Mouse (Mus musculus) liver, embryonic 14.5 days (tissue): ENCODE data around the gene Mrps30. TPM values are rescaled to one million over a fixed set of nuclear protein-coding genes. Genes with fewer than 3 reads are reported as not detected.

Source experiments
- ATAC-seq: fragments of 200-750 bp; cut with Nextera tagmentation; 2 replicates; pipeline ENCODE4 v1.8.0; 2017; ENCODE audit warnings: moderate number of reproducible peaks, mild to moderate bottlenecking, moderate library complexity; ENCODE audit not compliant: insufficient read depth
- DNase-seq, 3 experiments: peaks; one replicate each; pipeline ENCODE4 v3.0.0-alpha.2; 2012 to 2013; ENCODE audit warnings: low read depth in 3 of 3, low spot score in 3 of 3
- H3K27ac ChIP-seq: fragments of 300-500 bp; sonication (generic); 2 replicates; pipeline ENCODE4 v1.5.1; 2014; ENCODE audit warnings: moderate library complexity, mild to moderate bottlenecking, control low read depth, inconsistent platforms
- H3K27me3 ChIP-seq: fragments of 300-500 bp; sonication (generic); 2 replicates; pipeline ENCODE4 v1.6.1; 2014; ENCODE audit warnings: mild to moderate bottlenecking, low read length, moderate library complexity; ENCODE audit not compliant: control insufficient read depth, insufficient read depth
- H3K36me3 ChIP-seq: fragments of 300-500 bp; sonication (generic); replicated peaks from 2 replicates; pipeline ENCODE4 v1.6.1; 2014; ENCODE audit warnings: low read depth; ENCODE audit not compliant: control insufficient read depth, insufficient read depth
- H3K4me1 ChIP-seq, 2 experiments: fragments of 200-500 bp in 1 of 2; fragments of 300-500 bp in 1 of 2; sonication (generic) in 1 of 2; replicated peaks; 2 replicates each; pipeline ENCODE4 v1.6.1; 2012 to 2014; ENCODE audit warnings: antibody characterized with exemption in 1 of 2, inconsistent platforms in 1 of 2, low read length in 1 of 2; ENCODE audit not compliant: control insufficient read depth in 2 of 2, insufficient read depth in 2 of 2
- H3K4me2 ChIP-seq: fragments of 300-500 bp; sonication (generic); 2 replicates; pipeline ENCODE4 v1.6.1; 2014; ENCODE audit warnings: low read depth, mild to moderate bottlenecking, control low read depth, moderate library complexity
- H3K4me3 ChIP-seq, 2 experiments: fragments of 200-500 bp in 1 of 2; fragments of 300-500 bp in 1 of 2; sonication (generic) in 1 of 2; 2 replicates each; pipeline ENCODE4 v1.5.1; 2012 to 2014; ENCODE audit warnings: low read depth in 2 of 2, low read length in 2 of 2, mild to moderate bottlenecking in 2 of 2, control low read depth in 1 of 2, inconsistent platforms in 1 of 2, moderate library complexity in 1 of 2; ENCODE audit not compliant: insufficient read depth in 1 of 2
- H3K9ac ChIP-seq: fragments of 300-500 bp; sonication (generic); replicated peaks from 2 replicates; pipeline ENCODE4 v1.6.1; 2014; ENCODE audit warnings: mild to moderate bottlenecking, control low read depth, moderate library complexity
- H3K9me3 ChIP-seq: fragments of 300-500 bp; sonication (generic); 2 replicates; pipeline ENCODE4 v1.6.1; 2016; ENCODE audit warnings: low read length, mixed read lengths; ENCODE audit not compliant: control insufficient read depth
- CTCF ChIP-seq: IDR thresholded peaks from 2 replicates; pipeline ENCODE4 v1.5.1; 2016; ENCODE audit warnings: antibody characterized with exemption, low read depth, control low read depth
- EP300 ChIP-seq: IDR thresholded peaks from 2 replicates; pipeline ENCODE4 v1.6.1; 2016; ENCODE audit warnings: antibody characterized with exemption, low read depth
- WGBS: fragments of 180-500 bp; shearing (Covaris S2); extraction: QIAGEN DNeasy Blood & Tissue Kit; methylation state at CpG from one replicate; pipeline ENCODE4 v1.1.7; 2014; ENCODE audit not compliant: insufficient replicate concordance; 5-methylcytosine and 5-hydroxymethylcytosine counted together
- polyA plus RNA-seq, 2 experiments: library from polyadenylated mRNA; depleted of rRNA in 1 of 2; stranded (reverse) in 1 of 2; unstranded in 1 of 2; fragments of >200 nt; fragmentation: Nextera tagmentation in 1 of 2; extraction: Ambion mirVana in 1 of 2; gene quantifications; 2 replicates each; pipeline versions ENCODE4 v1.2.1 to v1.2.3; 2012 to 2014

The Mrps30 gene
- polyA plus RNA-seq (2012; rRNA removed), result 9.5 and 10.0 TPM in 2 replicates
- polyA plus RNA-seq (2014; fragmentation: Nextera tagmentation; extraction: Ambion mirVana), result 17.5 and 19.6 TPM in 2 replicates

DNA sequence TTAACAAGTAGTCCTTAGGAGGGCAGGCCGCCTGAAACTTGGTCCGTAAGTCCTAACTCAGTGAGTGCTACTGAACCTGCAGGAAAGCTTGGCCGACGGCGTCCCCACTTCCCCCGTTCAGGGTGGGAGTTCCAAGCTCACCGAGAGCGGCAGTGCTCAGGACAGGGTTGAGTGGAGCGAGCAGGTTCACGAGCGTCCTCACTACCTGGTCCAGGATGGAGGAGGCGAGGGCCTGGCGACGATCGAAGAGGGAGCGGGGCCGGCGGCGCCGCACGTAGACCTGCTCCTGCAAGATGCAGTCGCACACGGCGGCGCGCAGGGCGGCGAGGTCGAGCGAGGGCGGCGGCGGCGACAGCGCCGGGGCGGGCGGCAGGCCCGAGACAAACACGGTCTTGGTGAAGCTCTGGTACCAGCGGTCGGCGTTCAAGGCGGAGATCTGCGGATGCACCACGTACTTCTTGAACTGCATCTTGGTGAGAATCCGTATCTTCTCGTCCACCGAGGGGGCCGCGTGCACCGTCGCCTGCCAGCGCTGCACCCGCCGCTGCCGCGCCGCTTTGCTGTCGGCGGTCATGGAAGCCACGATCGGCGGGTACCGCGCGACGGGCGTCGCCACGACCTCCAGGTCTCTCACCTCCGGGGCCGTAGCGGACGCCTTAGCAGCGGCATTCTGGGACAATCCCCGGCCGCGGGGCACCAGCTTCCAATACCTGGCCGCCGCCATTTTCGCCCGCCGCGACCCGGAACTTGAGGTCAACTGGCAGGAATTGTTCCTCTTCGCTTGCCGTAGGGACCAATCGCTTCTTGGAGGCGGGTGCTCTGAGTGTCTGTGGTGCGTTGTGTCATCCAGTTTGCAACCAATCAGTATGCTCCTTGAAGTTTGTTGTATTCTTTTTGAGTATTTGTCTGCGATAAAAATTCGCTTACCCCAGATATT, at the start of gene Mrps30, which contains the start of gene B430218F22Rik:
Gene Mrps30, minus strand, starts transcription at position 742 of the 937 bp plus-strand sequence.
Gene B430218F22Rik, plus strand, starts transcription at position 120 of the 937 bp plus-strand sequence.
- Histone ChIP-seq H3K9ac (peak within 1 kb of the TSS; percentile 87), H3K4me3 (peak within 1 kb of the TSS; percentile 84 to 89), H3K4me2 (peak within 1 kb of the TSS; percentile 87), H3K36me3 (peaks cover 23% of the 10 kb centered on the region), H3K27me3 (no peaks in the 10 kb centered on the region), H3K27ac (peak within 1 kb of the TSS; percentile 45), H3K4me1 (peaks cover 2 to 8% of the 10 kb centered on the region in 2 experiments), H3K9me3 (no peaks in the 10 kb centered on the region)
- TF ChIP-seq CTCF, result 0 out of 2 replicates have a peak, but pooled peaks have one; percentile 2
- no peak for TF ChIP-seq EP300
- WGBS, result under 1% methylated on average over 93 of the region's 93 CpGs
- peak; percentile 93 to 97 (median 96) for DNase-seq
- ATAC-seq, result peak; percentile 97

DNA sequence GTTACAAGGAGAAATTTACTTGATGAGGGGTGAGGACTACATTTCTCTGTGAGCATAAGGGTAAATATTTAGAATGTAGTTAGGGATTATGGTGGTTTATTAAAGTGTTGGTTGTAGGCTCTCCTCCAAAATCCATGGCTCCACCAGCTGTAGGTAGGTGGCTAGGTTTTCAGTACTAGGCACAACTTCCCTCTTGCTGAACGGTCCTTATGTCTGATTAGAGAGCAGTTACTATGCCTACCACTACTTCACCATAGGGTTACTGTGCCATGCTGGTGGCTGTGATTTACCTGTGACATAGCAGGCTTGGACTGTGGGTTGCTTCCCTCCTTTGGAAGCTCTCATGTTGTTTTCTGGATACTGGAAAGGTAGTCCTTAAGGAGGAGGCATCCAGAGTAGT, 33.8 kb upstream of the Mrps30 start:
- Histone ChIP-seq H3K27ac (no peak overlapping the region), H3K36me3 (no peaks in the 10 kb centered on the region), H3K27me3 (no peaks in the 10 kb centered on the region), H3K4me2 (no peak overlapping the region), H3K4me3 (no peak overlapping the region), H3K9ac (no peak overlapping the region), H3K9me3 (no peaks in the 10 kb centered on the region), H3K4me1 (no peaks in the 10 kb centered on the region)
- WGBS, result 13% methylated on average over 1 of the region's 1 CpGs
- TF ChIP-seq CTCF (no peak), EP300 (no peak)
- ATAC-seq, result no peak
- no peak for DNase-seq

DNA sequence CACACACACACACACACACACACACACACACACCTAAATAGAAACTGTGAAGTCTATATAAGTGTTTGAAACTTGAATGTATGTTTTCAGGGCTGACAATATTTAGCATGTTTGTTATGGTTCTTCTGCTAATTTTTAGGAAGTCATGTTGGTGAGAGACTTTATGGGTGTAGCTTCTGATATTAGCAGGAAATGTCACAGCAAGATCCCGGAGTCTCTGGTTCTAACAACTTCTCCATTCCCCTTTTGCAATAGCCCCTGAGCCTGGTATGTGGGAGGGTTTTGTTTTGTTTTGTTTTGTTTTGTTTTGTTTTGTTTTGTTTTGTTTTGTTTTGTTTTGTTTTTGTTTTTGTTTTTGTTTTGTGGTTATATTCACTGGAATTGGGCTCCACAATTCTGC, 33.4 kb upstream of the Mrps30 start:
- Histone ChIP-seq H3K9me3 (no peaks in the 10 kb centered on the region), H3K9ac (no peak overlapping the region), H3K27me3 (no peaks in the 10 kb centered on the region), H3K36me3 (no peaks in the 10 kb centered on the region), H3K4me2 (no peak overlapping the region), H3K4me3 (no peak overlapping the region), H3K4me1 (no peaks in the 10 kb centered on the region), H3K27ac (no peak overlapping the region)
- ATAC-seq, result no peak
- TF ChIP-seq CTCF (no peak), EP300 (no peak)
- DNase-seq, result no peak
- 10% methylated on average over 1 of the region's 1 CpGs for WGBS

DNA sequence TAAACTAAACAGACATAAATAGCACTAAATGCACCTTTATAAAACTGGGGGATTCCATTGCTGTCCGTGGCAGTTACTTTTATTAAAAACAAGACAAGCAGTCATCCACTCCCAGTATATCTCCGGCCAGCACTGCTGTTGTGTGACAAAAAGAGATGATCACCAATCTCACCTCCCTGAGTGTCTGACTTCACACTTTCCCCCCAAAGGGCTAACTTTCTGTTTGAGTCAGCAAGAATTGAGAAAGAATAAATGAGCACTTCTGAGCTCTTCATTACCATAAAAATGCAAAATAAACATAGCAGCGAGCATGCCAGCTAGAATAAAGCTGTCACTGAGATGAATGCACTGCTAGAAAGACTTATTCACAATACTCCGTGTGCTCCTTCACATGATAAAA, 31.1 kb upstream of the Mrps30 start:
- no peak overlapping the region for H3K4me3 ChIP-seq
- no peaks in the 10 kb centered on the region for H3K9me3 ChIP-seq
- no peak overlapping the region for H3K4me2 ChIP-seq
- H3K27ac ChIP-seq, result no peak overlapping the region
- ATAC-seq (no peak), DNase-seq (no peak)
- H3K4me1 ChIP-seq, result no peaks in the 10 kb centered on the region
- TF ChIP-seq EP300 (no peak), CTCF (no peak)
- H3K9ac ChIP-seq, result no peak overlapping the region
- H3K27me3 ChIP-seq, result no peaks in the 10 kb centered on the region
- no peaks in the 10 kb centered on the region for H3K36me3 ChIP-seq
- 53% methylated on average over 4 of the region's 4 CpGs for WGBS

DNA sequence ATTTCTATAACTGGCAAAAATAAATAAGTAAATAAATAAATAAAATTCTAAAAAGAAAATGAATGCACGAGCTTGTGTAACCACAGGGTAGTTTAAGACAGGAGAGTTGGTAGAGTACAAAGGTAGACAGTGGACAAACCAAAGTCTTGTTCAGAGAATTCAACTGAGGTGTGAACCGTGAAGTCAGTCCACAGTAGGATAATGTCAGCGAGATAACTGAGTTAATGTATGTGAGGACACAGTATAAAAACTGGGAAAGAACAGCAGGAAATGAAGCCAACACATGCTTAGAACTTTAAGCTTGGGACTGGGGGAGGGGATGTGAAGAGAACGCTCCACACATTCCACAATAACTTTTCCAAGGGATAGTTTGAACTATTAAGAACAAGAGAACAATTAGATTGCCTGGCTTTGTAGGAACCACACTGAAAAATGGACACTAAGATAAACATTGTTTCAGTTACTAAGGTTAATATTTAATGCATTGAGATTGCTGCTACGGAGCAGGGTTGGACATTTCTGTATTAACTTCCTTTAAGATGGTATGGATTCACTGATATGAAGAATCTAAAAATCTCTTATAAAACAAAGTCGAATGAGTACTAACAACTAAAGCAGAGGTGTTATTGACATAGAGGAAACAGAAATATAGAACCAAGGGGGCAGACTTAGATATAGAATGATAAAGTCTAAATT, 24.4 kb upstream of the Mrps30 start:
- ATAC-seq (no peak), DNase-seq (no peak)
- H3K4me3 ChIP-seq, result no peak overlapping the region
- no peak overlapping the region for H3K27ac ChIP-seq
- no peak overlapping the region for H3K4me2 ChIP-seq
- no peaks in the 10 kb centered on the region for H3K27me3 ChIP-seq
- no peaks in the 10 kb centered on the region for H3K36me3 ChIP-seq
- H3K4me1 ChIP-seq, result no peaks in the 10 kb centered on the region
- H3K9me3 ChIP-seq, result no peaks in the 10 kb centered on the region
- WGBS, result 52% methylated on average over 6 of the region's 6 CpGs
- no peak overlapping the region for H3K9ac ChIP-seq
- TF ChIP-seq EP300 (no peak), CTCF (no peak)
